Mouse (Mus musculus): ENCODE measurements around the gene Olfr1040. TPM values are rescaled to one million over a fixed set of nuclear protein-coding genes. Genes with fewer than 3 reads are reported as not detected.

The Olfr1040 gene
- total RNA-seq (2023): not detected

DNA sequence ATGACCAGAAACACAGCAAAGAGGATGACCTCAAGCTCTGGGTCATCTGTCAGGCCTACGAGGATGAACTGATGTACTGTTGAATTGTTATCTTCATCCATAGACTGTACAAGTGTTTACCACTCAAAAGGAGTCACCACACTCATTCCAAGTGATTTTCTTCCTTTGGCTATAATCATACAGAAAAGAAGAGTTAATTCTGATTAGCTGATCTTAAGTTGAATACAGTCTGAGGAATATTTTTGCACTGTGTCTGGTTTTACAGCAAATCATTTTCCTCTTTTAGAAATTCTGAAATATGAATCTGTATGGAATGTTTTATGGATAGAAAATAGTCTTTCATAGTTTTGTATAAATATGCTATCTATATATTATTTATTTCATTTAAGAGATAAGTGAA lies at the start of gene Olfr1040:
Gene Olfr1040 (minus strand): TSS at position 101 of the 400 bp plus-strand sequence.

DNA sequence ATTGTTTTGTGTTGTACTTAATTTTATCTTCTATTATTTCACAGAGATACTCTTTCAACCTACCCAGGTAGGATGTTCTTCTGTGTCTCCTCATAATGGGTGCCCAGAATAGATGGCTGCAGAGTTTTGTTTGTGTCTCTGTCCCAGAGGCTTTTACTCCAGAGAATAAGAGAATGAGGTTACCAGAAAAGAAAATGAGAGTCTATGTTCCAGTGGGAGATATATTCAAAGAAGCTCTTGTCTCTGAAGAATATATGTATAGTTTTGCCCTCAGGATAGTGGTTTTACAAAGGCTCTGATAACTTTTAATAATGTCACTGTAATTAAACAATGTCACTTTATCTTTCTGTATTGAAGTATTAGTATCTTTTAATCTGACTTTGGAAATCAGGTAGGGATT lies 39.1 kb upstream of the Olfr1040 start, which contains the start of gene Olfr52:
Gene Olfr52 (minus strand): TSS at position 101 of the 400 bp plus-strand sequence.

DNA sequence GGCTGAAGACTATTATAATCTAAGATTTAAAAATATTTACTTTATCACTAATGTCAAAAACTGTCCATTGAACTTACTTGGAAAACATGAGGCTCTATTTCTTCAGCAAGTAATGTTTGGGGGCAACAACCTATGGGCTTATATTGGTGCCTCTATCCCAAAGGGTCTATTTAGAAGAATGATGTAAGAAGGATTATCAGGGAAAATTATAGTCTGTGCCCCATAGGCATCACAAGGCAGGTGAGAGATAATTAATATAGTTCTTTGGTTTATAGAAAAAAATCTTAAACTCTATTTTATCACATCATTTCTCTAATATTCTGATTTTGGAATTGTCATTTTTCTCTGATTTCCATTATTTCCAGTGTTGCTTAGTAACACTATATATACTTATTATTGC lies 31.2 kb upstream of the Olfr1040 start, which contains the start of gene Olfr1044:
Gene Olfr1044 (minus strand): TSS at position 101 of the 400 bp plus-strand sequence.

DNA sequence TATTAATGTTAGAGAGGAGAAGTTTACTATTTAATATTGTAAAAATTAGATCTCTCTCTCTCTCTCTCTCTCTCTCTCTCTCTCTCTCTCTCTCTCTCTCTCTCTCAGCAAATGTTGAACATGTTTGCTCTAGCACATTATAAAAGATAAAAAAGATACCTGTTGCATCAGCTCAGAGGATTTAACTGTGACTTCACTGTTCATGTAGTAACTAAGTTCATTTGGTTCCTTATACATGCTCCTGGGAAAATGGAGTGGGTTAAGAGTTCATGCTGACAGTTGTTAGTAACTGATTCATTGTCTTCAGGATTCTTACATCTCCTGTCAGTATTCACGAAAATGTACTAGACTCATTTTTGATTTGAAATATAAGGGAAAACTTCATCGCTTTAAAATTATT lies 20.9 kb upstream of the Olfr1040 start, which contains the start of gene Olfr1043:
Gene Olfr1043 (minus strand): TSS at position 101 of the 400 bp plus-strand sequence.

DNA sequence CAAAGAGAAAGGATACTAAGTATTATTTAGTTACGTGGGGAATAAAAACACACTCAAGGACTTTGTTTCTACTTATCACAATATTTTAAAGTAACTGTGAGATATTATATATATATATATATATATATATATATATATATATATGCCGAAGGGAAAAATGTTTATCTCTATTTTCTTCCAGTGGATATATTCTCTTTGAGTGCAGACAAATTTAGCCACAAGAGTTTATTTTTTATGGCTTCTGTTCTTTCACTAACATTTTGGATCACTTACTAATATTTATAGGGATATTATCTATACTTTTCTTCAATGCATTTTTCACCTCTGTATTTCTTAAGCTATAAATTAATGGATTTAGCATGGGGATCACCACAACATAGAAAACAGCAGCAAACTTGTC lies 15.2 kb upstream of the Olfr1040 start, which contains the start of gene Olfr1042:
Gene Olfr1042 (minus strand): TSS at position 101 of the 400 bp plus-strand sequence.

DNA sequence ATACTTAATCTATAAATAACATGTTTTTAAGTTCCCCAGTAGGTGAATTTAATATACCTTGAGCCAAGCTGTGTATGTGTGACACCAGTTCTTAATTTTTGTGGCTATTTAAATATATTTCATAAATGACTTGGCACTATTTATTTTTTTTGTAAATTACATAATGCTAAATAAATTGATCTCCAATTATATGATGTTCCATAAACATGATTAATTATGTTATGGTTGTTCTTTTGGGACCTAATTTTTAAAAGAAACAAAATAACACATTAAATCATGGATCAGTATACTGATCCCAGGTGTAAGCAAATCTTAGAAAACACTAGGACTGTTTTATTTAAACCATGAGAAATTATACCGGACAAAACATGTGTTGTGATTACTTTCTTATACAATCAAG lies 10.7 kb downstream of the Olfr1040 start, which contains the start of gene Olfr1039:
Gene Olfr1039 (minus strand): TSS at position 101 of the 400 bp plus-strand sequence.

Other genes starting within 250 kb of the Olfr1040 start
- not detected for gene Olfr1024, start 241.7 kb downstream of the Olfr1040 start, total RNA-seq (2023)
- not detected for gene Olfr1025-ps1, start 231.5 kb downstream of the Olfr1040 start, total RNA-seq (2023)
- not detected for gene Olfr1026, start 225.2 kb downstream of the Olfr1040 start, total RNA-seq (2023)
- gene Olfr1028, start 196.3 kb downstream of the Olfr1040 start, total RNA-seq (2023): 0.18 TPM
- gene Olfr1029, start 172.8 kb downstream of the Olfr1040 start, total RNA-seq (2023): not detected
- not detected for gene Olfr1030, start 167.5 kb downstream of the Olfr1040 start, total RNA-seq (2023)
- gene Olfr1031, start 156.4 kb downstream of the Olfr1040 start, total RNA-seq (2023): not detected
- not detected for gene Olfr1032, start 141.2 kb downstream of the Olfr1040 start, total RNA-seq (2023)
- gene Olfr1033, start 126.1 kb downstream of the Olfr1040 start, total RNA-seq (2023): not detected
- gene Olfr1034, start 100.9 kb downstream of the Olfr1040 start, total RNA-seq (2023): not detected
- not detected for gene Olfr1036, start 72.7 kb downstream of the Olfr1040 start, total RNA-seq (2023)
- gene Olfr1037, start 59.3 kb downstream of the Olfr1040 start, total RNA-seq (2023): not detected
- not detected for gene Olfr1039, start 10.8 kb downstream of the Olfr1040 start, total RNA-seq (2023)
- not detected for gene Olfr1042, start 15.1 kb upstream of the Olfr1040 start, total RNA-seq (2023)
- gene Olfr1043, start 20.8 kb upstream of the Olfr1040 start, total RNA-seq (2023): not detected
- not detected for gene Olfr1044, start 31.1 kb upstream of the Olfr1040 start, total RNA-seq (2023)
- not detected for gene Olfr52, start 39.0 kb upstream of the Olfr1040 start, total RNA-seq (2023)
- gene Olfr1045, start 56.3 kb upstream of the Olfr1040 start, total RNA-seq (2023): not detected
- gene Olfr1046, start 72.6 kb upstream of the Olfr1040 start, total RNA-seq (2023): not detected
- gene Olfr1047, start 84.7 kb upstream of the Olfr1040 start, total RNA-seq (2023): not detected
- not detected for gene Olfr1048, start 93.6 kb upstream of the Olfr1040 start, total RNA-seq (2023)
- not detected for gene Olfr1049, start 111.6 kb upstream of the Olfr1040 start, total RNA-seq (2023)
- gene Olfr1051, start 132.4 kb upstream of the Olfr1040 start, total RNA-seq (2023): not detected
- not detected for gene Olfr1052, start 145.7 kb upstream of the Olfr1040 start, total RNA-seq (2023)
- gene Olfr1053, start 168.6 kb upstream of the Olfr1040 start, total RNA-seq (2023): not detected
- not detected for gene Olfr1054, start 188.7 kb upstream of the Olfr1040 start, total RNA-seq (2023)
- not detected for gene Olfr1055, start 203.6 kb upstream of the Olfr1040 start, total RNA-seq (2023)
- gene Olfr1056, start 215.7 kb upstream of the Olfr1040 start, total RNA-seq (2023): not detected
- not detected for gene Olfr1057, start 231.7 kb upstream of the Olfr1040 start, total RNA-seq (2023)
- not detected for gene Olfr1058, start 241.8 kb upstream of the Olfr1040 start, total RNA-seq (2023)

Measured in CD8-positive naive resting alpha-beta T cell, adult 57 days (primary cell).